Mouse (Mus musculus) WW6 (cell line): Measurements from ENCODE around the gene Fli1.

Source experiments
- DNase-seq: peaks from one replicate; pipeline ENCODE4 v3.0.0-alpha.2; 2013; ENCODE audit warnings: low read depth, low spot score

Gene Fli1

GRCm38 (mm10) chr9:32502256-32503010 is 40.2 kb downstream of the Fli1 start:
- no peak for DNase-seq

DNA sequence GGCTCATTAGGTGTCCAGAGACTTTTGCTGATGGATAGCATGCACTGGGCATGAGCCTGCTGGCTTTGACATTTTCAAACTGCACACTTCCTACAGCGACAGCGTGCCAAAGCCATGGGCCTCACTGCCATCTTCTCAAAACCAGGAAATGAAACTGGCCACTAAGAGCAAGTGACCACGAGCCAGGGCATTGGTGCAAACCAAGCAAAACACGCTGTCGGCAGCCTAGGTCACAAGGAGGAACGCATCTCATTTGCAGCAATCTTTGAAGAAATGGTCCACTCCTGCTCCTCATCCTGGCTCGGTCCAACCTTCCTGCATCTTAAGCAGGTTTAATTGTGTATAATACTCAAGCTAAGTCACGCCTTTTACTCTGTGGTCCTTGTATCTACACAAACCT is 41.8 kb downstream of the Fli1 start:
- DNase-seq: no peak

GRCm38 (mm10) chr9:32500063-32500462 is 42.6 kb downstream of the Fli1 start:
- DNase-seq: no peak

GRCm38 (mm10) chr9:32499469-32499868 is 43.2 kb downstream of the Fli1 start:
- DNase-seq: no peak

- DNase-seq: no peak
These were observed 47.0 kb downstream of the Fli1 start for GRCm38 (mm10) chr9:32495643-32495997.

- DNase-seq: no peak
These were observed 47.6 kb downstream of the Fli1 start for GRCm38 (mm10) chr9:32494891-32495642.

DNA sequence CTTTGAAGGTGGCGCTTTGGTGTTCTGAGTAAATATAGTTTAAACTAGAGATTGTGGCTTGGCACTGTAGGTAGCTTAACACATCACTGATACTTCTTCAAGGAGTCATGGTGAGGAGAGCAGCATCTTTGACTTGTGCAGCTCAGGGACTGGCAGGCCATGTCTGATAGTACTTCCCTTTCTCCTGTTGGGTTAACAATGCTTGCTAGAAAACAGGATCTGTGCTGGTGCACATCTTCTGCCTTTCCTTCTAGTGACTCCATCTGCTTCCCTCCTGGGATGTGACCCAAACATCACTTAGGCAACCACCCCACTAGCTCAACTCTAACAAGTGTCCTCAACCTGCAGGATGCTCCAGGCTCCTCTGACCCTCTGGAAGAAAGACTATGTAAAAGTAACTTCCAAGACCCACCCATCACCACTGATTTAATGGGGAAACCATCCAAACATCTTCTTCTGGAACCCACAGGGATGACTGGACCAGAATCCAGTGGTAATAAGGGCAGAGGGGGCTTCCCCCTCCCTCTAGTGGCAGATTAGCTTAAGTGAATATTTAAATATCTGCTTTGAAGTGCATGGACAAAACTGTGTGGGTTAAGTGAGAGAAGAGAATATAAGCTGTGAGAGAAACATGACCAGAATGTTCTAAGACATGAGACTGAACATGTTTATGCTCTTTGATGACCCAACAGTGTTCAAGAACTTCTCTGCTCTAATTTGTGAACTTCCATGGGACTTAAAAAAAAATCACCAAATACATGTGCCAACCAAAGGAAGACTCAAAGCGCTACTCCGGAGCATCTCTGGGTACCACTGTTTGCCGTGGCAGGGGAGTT is 48.9 kb downstream of the Fli1 start:
- no peak for DNase-seq

DNA sequence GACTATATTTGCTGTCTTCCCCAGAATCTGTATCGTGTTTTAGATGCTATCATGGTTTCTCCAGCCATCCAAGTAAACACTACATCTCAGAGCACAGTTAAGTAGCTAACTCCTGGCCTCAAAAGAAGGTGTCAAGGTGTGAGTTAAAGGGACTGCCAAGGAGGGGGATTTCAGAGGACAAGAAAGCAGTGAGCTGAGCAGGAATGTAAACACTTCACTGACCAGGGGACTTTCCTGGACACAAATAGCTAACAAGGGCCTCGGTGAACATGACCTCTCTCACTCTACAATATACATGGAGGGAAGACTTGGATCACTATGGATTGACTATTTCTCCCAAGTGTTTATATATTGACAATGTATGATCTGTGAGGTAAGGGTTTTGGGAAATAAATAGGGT is 49.9 kb downstream of the Fli1 start:
- no peak for DNase-seq

DNA sequence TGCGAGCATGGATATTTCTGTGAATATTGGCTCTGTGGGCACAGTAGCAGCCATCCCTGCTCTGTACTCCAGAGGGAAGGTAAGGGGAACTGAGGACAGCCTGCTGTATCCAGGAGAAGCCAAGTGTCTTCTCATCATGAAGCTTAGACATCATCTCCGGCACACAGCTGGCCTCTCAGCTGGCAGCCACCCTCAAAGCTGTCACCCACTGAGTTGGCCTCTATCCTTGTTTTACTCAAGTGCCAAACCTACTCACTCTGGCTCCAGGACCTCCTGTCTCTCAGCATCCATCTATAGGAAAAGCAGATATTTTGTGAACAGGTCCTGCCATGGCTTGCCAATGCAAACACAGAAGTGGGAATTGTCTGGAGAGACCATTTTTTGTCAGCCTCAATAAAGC is 51.2 kb downstream of the Fli1 start:
- no peak for DNase-seq

DNA sequence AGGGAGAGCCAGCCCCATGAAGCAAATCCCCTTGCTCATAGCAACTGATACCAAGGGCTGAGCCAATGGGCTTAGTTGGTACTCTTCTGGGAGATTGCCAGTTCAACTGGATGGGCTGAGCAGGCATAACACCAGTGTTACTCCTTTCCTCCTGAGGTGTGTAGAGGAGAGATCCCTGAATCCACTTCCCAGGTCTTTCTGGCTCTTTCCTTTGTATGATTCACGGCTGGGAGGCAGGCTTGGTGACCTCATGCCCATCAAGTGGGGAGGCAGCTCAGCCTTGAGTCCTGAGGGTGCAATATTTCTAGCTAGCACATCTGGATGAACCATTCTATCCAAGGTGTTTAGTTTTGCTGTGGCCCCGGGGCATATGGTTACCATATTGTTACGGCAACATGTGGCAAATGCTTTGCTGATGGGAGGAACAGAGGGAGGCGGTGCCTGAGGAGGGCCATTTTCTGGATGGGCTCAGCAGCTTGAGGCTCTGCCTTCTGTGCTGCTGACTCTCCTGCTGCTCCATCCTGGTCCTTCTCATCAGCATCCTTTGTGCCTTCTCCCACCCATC is 52.8 kb downstream of the Fli1 start:
- DNase-seq: no peak

DNA sequence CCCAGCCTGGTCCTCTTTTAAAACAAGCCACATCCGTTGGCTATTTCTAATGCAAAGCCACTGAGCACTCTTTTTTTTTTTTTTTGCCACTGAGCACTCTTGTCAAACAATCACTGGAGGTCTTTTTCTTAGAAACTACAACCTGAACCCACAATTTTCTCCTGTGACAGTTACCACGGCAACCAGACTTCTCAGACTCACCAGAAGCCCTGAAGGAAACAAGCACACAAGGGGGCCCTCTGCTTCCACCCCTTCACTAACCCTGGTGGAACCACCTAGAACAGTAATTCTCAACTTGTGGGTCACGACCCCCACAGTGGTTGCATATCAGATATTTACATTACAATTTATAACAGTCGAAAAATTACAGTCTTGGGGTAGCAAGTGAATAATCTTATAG is 53.3 kb downstream of the Fli1 start:
- no peak for DNase-seq

DNA sequence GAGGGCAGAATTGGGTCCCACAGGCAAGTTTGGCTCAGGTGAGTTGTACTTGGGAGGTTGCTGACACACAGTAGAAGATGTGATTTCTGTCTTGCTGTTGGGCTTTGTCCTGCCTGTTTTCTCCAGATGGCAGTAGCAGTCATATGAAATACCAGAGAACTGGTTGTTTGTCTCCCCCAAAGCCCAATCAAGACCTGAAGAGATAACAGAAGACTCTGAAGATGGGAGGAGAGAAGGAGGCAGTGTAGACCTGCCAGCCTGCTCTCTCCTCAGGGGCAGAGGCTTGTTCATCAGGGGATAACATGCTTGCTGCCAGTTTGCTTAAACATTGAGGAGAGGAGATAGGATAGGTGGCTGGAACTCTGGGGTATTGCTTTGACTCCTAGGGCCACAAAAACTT is 54.0 kb downstream of the Fli1 start:
- DNase-seq: no peak

DNA sequence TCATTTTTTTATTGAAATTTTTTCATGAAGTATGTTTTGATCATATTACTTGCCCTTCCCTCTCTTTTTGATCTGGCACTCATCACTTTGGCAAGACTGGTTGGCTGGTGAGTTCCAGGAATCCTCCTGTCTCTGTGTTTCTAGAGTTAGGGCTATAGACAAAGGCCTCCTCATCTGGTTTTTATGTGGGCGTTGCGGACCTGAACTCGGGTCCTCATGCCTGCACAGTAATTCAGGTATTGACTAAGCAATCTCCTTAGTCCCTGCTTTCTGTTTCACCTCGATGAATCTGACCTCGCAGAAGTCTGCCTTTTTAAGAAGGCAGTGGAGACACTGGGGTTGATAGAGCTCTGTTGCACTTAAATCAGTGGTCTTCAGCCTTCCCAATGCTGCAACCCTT is 54.8 kb downstream of the Fli1 start:
- no peak for DNase-seq

- DNase-seq: no peak
These were observed 55.3 kb downstream of the Fli1 start for GRCm38 (mm10) chr9:32487401-32487800.

DNA sequence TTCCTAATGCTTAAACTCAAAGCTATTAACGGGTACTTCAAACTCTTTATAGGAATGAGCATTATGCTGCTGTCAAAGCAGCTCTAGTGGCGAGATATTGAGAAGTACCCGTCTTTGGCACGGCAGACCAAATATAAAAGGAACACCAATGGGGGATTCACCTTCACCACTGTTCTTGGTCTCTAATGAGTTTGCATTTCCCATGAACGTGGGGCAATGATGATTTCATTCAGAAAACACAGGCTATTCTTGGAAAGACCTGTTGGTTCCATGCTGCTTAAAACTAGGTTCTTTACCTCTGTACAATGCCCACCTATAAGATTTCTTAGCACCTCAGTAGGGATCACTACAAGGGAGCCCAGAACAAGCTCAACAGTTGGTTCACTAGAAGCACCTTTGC is 62.2 kb downstream of the Fli1 start:
- DNase-seq: no peak

DNA sequence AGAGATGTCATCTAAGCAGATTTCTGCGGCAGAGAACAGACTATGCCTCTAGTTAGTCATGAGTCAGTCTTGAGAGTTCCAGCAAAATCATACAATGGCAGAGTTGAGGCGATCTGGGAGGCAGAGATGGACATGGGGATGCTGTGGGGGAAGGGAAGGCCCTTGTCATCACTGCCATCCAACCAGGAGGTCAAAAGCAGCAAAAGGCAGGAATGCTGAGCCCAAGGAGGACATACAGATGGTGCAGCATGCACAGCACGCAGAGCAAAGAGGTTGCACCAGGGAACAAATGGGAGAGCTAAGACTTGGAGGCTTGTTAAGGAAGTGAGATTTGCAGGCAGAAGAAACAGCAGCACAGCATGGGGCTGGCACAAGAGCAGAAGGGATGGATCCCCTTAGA is 63.9 kb downstream of the Fli1 start:
- DNase-seq: no peak

- no peak for DNase-seq
These were observed 64.6 kb downstream of the Fli1 start for GRCm38 (mm10) chr9:32478087-32478486.

DNA sequence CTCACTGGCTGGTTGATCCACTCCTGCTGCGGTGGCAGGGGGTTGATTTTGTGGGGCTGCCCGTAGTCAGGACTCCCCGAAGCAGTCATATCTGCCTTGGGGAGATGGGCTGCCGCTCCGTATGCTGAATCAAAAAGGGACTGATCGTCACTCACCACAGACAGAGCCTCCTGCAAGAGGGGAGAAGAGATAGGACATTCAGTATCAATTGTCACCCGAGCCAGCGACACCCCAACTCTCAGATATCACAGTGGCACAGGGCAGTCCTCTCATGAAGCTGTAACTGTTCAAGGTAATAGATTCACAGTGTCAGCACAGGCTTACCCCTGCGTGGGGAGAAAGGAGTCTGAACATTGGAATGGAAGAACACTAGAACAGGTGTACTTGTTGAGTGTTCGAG is 66.1 kb downstream of the Fli1 start:
- DNase-seq: no peak

- no peak for DNase-seq
These were observed 67.9 kb downstream of the Fli1 start for GRCm38 (mm10) chr9:32474621-32475390.

- DNase-seq: no peak
These were observed 70.3 kb downstream of the Fli1 start for GRCm38 (mm10) chr9:32472346-32472745.

DNA sequence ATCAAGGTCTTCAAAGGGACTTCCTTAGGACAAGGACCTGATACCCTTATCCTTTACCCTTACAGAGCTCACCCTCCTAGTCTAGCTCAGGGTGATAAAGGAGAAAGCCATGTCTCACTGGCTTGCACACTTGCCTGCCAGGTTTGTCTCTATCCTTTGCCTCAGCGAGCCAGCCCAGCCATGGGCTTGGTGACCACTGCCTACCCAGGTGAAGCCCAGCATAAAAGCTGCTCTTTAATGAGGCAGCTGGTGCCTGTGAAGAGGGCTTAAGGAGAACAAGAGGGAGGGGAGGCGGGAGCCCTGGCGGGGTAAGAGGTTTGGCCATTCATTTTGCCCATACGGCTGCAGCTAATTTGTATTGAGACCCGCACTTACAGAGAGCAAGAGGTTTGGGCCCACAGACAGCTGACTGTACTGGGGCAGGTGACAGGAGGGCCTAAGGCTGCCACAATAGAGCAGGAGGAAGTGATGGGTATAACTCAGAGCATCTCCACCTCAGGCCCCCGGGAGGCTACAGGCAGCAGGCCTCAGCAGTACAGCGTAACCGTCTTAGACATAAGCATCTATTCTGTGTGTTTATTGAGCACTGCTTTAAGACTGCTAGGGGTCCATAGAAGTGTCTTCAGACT is 73.4 kb downstream of the Fli1 start:
- DNase-seq: no peak
